Mouse (Mus musculus) megakaryocyte, embryonic 14.5 days (primary cell): Measurements from ENCODE around the gene Prpf3.

ENCODE experiments used
- FLI1 ChIP-seq: IDR thresholded peaks from 2 replicates; pipeline ENCODE4 v1.6.1; 2012; ENCODE audit warnings: low read length, inconsistent platforms, mixed read lengths
- GATA1 ChIP-seq: IDR thresholded peaks from 3 replicates; pipeline ENCODE4 v1.6.1; 2012; ENCODE audit warnings: mixed read lengths, low read length, inconsistent platforms, borderline replicate concordance

- TF ChIP-seq GATA1 (no peak), FLI1 (no peak)
These were observed 61.4 kb downstream of the Prpf3 start for GRCm38 (mm10) chr3:95794299-95794698.
